Mouse (Mus musculus) ES-CJ7 (cell line): ENCODE measurements around the gene Tns1.

Source experiments
- DNase-seq: peaks from one replicate; pipeline ENCODE4 v3.0.0; 2011; ENCODE audit warnings: low read depth, low spot score

Tns1 gene

GRCm38 (mm10) chr1:73958210-73958983 is 165.9 kb downstream of the Tns1 start:
- no peak for DNase-seq

- DNase-seq: no peak
Observed at GRCm38 (mm10) chr1:73957428-73957827, 166.8 kb downstream of the Tns1 start.

- DNase-seq: no peak
Observed at GRCm38 (mm10) chr1:73956320-73956719, 167.9 kb downstream of the Tns1 start.

GRCm38 (mm10) chr1:73955259-73955842 is 168.9 kb downstream of the Tns1 start:
- no peak for DNase-seq

- no peak for DNase-seq
Observed at GRCm38 (mm10) chr1:73954614-73955013, 169.6 kb downstream of the Tns1 start.

GRCm38 (mm10) chr1:73954015-73954408 is 170.2 kb downstream of the Tns1 start:
- DNase-seq: no peak

- DNase-seq: no peak
Observed at GRCm38 (mm10) chr1:73953317-73954014, 170.8 kb downstream of the Tns1 start.

- no peak for DNase-seq
Observed at GRCm38 (mm10) chr1:73952598-73952997, 171.7 kb downstream of the Tns1 start.

- DNase-seq: no peak
Observed at GRCm38 (mm10) chr1:73951178-73951577, 173.1 kb downstream of the Tns1 start.

GRCm38 (mm10) chr1:73948757-73949156 is 175.5 kb downstream of the Tns1 start:
- peak; percentile 61 for DNase-seq

GRCm38 (mm10) chr1:73947525-73948304 is 176.5 kb downstream of the Tns1 start:
- DNase-seq: peak; percentile 62

- no peak for DNase-seq
Observed at GRCm38 (mm10) chr1:73946701-73947100, 177.5 kb downstream of the Tns1 start.

- no peak for DNase-seq
Observed at GRCm38 (mm10) chr1:73944393-73944792, 179.9 kb downstream of the Tns1 start.

GRCm38 (mm10) chr1:73943667-73944289 is 180.5 kb downstream of the Tns1 start:
- no peak for DNase-seq

GRCm38 (mm10) chr1:73943255-73943654 is 181.0 kb downstream of the Tns1 start:
- no peak for DNase-seq

- peak; percentile 15 for DNase-seq
Observed at GRCm38 (mm10) chr1:73942243-73942642, 182.0 kb downstream of the Tns1 start.

GRCm38 (mm10) chr1:73941697-73942096 is 182.6 kb downstream of the Tns1 start:
- DNase-seq: no peak

GRCm38 (mm10) chr1:73940491-73941204 is 183.6 kb downstream of the Tns1 start:
- no peak for DNase-seq

- DNase-seq: no peak
Observed at GRCm38 (mm10) chr1:73938597-73938996, 185.7 kb downstream of the Tns1 start.

GRCm38 (mm10) chr1:73937805-73938204 is 186.4 kb downstream of the Tns1 start:
- DNase-seq: no peak

- DNase-seq: no peak
Observed at GRCm38 (mm10) chr1:73936537-73936936, 187.7 kb downstream of the Tns1 start.
